Mouse (Mus musculus) forebrain, postnatal 0 days (tissue): ENCODE measurements around the gene Acy3. TPM values are rescaled to one million over a fixed set of nuclear protein-coding genes. Genes with fewer than 3 reads are reported as not detected.
A peak's percentile ranks its signal among the peaks of the same experiment; 100 is the strongest.
"Not testable (repeated sequence)": the region's sequence is repeated elsewhere in the genome, so short reads cannot be mapped to it uniquely, and the experiment has no call there.

Experiments used
- ATAC-seq: fragments of 200-750 bp; cut with Nextera tagmentation; 2 replicates; pipeline ENCODE4 v1.8.0; 2017; ENCODE audit warnings: mild to moderate bottlenecking, moderate library complexity
- DNase-seq: peaks from one replicate; pipeline ENCODE4 v3.0.0-alpha.2; 2015
- H3K27ac ChIP-seq: fragments of 300-500 bp; sonication (generic); 2 replicates; pipeline ENCODE4 v1.5.1; 2014; ENCODE audit warnings: low read depth, mild to moderate bottlenecking, antibody characterized with exemption, low read length, moderate library complexity, mixed read lengths
- H3K27me3 ChIP-seq: fragments of 300-500 bp; sonication (generic); 2 replicates; pipeline ENCODE4 v1.6.1; 2014; ENCODE audit warnings: mild to moderate bottlenecking, low read length, mixed read lengths; ENCODE audit not compliant: insufficient read depth
- H3K36me3 ChIP-seq: fragments of 300-500 bp; sonication (generic); 2 replicates; pipeline ENCODE4 v1.6.1; 2014; ENCODE audit warnings: mild to moderate bottlenecking, moderate library complexity; ENCODE audit not compliant: insufficient read depth
- H3K4me1 ChIP-seq: fragments of 300-500 bp; sonication (generic); 2 replicates; pipeline ENCODE4 v1.6.1; 2014; ENCODE audit warnings: antibody characterized with exemption; ENCODE audit not compliant: insufficient read depth
- H3K4me2 ChIP-seq: fragments of 300-500 bp; sonication (generic); 2 replicates; pipeline ENCODE4 v1.6.1; 2014; ENCODE audit warnings: low read depth, mild to moderate bottlenecking, moderate library complexity
- H3K4me3 ChIP-seq: fragments of 300-500 bp; sonication (generic); 2 replicates; pipeline ENCODE4 v1.5.1; 2014; ENCODE audit warnings: low read depth, low read length, mixed read lengths
- H3K9ac ChIP-seq: fragments of 300-500 bp; sonication (generic); 2 replicates; pipeline ENCODE4 v1.6.1; 2014; ENCODE audit warnings: mild to moderate bottlenecking
- H3K9me3 ChIP-seq: fragments of 300-500 bp; sonication (generic); 2 replicates; pipeline ENCODE4 v1.6.1; 2016; ENCODE audit warnings: low read length
- CTCF ChIP-seq: sonication (generic); IDR thresholded peaks from 2 replicates; pipeline ENCODE4 v1.5.1; 2016; ENCODE audit warnings: antibody characterized with exemption, control low read depth, low read depth
- WGBS: fragments of 180-500 bp; shearing (Covaris S2); extraction: QIAGEN DNeasy Blood & Tissue Kit; methylation state at CpG from one replicate; pipeline ENCODE4 v1.1.7; 2014; 5-methylcytosine and 5-hydroxymethylcytosine counted together
- polyA plus RNA-seq: library from polyadenylated mRNA; unstranded; fragments of >200 nt; fragmentation: Nextera tagmentation; extraction: Ambion mirVana; gene quantifications from 2 replicates; pipeline ENCODE4 v1.2.1, GENCODE M21; 2015
- total RNA-seq: library from RNA; depleted of rRNA; stranded (reverse); fragments of >200 nt; gene quantifications from 2 replicates; pipeline ENCODE4 v1.2.3, GENCODE M21; 2014

Gene Acy3
- total and polyA plus RNA-seq, 2 experiments from 2014 or later: 2.2 TPM

GRCm38 (mm10) chr19:3959030-3959429 is 27.3 kb upstream of the Acy3 start:
- no peak for TF ChIP-seq CTCF
- no peaks in the 10 kb centered on the region for H3K4me1 ChIP-seq
- DNase-seq: no peak
- no peak overlapping the region for H3K9ac ChIP-seq
- H3K27me3 ChIP-seq: no peaks in the 10 kb centered on the region; the same call in 1 of the 2 replicates
- H3K4me2 ChIP-seq: no peak overlapping the region
- H3K27ac ChIP-seq: no peak overlapping the region
- no peak overlapping the region for H3K4me3 ChIP-seq
- H3K36me3 ChIP-seq: no peaks in the 10 kb centered on the region
- H3K9me3 ChIP-seq: no peaks in the 10 kb centered on the region
- ATAC-seq: no peak

- no peaks in the 10 kb centered on the region for H3K36me3 ChIP-seq
- H3K4me3 ChIP-seq: no peak overlapping the region
- no peaks in the 10 kb centered on the region for H3K9me3 ChIP-seq
- no peaks in the 10 kb centered on the region for H3K4me1 ChIP-seq
- DNase-seq (no peak), ATAC-seq (no peak)
- TF ChIP-seq CTCF: no peak
- no peak overlapping the region for H3K9ac ChIP-seq
- WGBS: 77% methylated on average over 5 of the region's 5 CpGs
- no peaks in the 10 kb centered on the region; the same call in 1 of the 2 replicates for H3K27me3 ChIP-seq
- H3K27ac ChIP-seq: no peak overlapping the region
- H3K4me2 ChIP-seq: no peak overlapping the region
Observed at GRCm38 (mm10) chr19:3960211-3960610, 26.2 kb upstream of the Acy3 start.

GRCm38 (mm10) chr19:3961805-3962204 is 24.6 kb upstream of the Acy3 start:
- not testable (repeated sequence) for H3K4me2 ChIP-seq, H3K27ac ChIP-seq, H3K4me1 ChIP-seq, DNase-seq, H3K9ac ChIP-seq, H3K27me3 ChIP-seq, H3K4me3 ChIP-seq, H3K36me3 ChIP-seq, H3K9me3 ChIP-seq
- WGBS: 54% methylated on average over 6 of the region's 6 CpGs
- peak; percentile 74 for ATAC-seq

GRCm38 (mm10) chr19:3962469-3962868 is 23.9 kb upstream of the Acy3 start:
- DNase-seq: no peak
- WGBS: 16% methylated on average over 2 of the region's 2 CpGs
- no peak overlapping the region for H3K4me2 ChIP-seq
- no peak overlapping the region for H3K4me3 ChIP-seq
- no peak overlapping the region for H3K27ac ChIP-seq
- TF ChIP-seq CTCF: peak; percentile 30; the same call in 1 of the 2 replicates
- no peaks in the 10 kb centered on the region for H3K4me1 ChIP-seq
- ATAC-seq: no peak
- H3K27me3 ChIP-seq: no peaks in the 10 kb centered on the region
- no peak overlapping the region for H3K9ac ChIP-seq
- no peaks in the 10 kb centered on the region for H3K9me3 ChIP-seq
- H3K36me3 ChIP-seq: no peaks in the 10 kb centered on the region

- no peak overlapping the region for H3K27ac ChIP-seq
- H3K9me3 ChIP-seq: no peaks in the 10 kb centered on the region
- no peaks in the 10 kb centered on the region for H3K36me3 ChIP-seq
- 73% methylated on average over 4 of the region's 4 CpGs for WGBS
- no peak for ATAC-seq
- TF ChIP-seq CTCF: no peak
- DNase-seq: no peak
- no peaks in the 10 kb centered on the region for H3K4me1 ChIP-seq
- H3K9ac ChIP-seq: no peak overlapping the region
- H3K4me3 ChIP-seq: no peak overlapping the region
- H3K27me3 ChIP-seq: no peaks in the 10 kb centered on the region
- H3K4me2 ChIP-seq: no peak overlapping the region
Observed at GRCm38 (mm10) chr19:3964030-3964429, 22.3 kb upstream of the Acy3 start.

GRCm38 (mm10) chr19:3966330-3967075 is 19.9 kb upstream of the Acy3 start:
- Histone ChIP-seq H3K4me1 (no peaks in the 10 kb centered on the region), H3K4me3 (no peak overlapping the region), H3K9me3 (no peaks in the 10 kb centered on the region), H3K27me3 (no peaks in the 10 kb centered on the region), H3K4me2 (no peak overlapping the region), H3K9ac (no peak overlapping the region), H3K36me3 (no peaks in the 10 kb centered on the region), H3K27ac (no peak overlapping the region)
- DNase-seq (peak; percentile 40), ATAC-seq (no peak)
- TF ChIP-seq CTCF: peak; percentile 52
- WGBS: 69% methylated on average over 11 of the region's 11 CpGs

- H3K9me3 ChIP-seq: no peaks in the 10 kb centered on the region
- no peak overlapping the region for H3K4me2 ChIP-seq
- TF ChIP-seq CTCF: no peak
- H3K27ac ChIP-seq: no peak overlapping the region
- 69% methylated on average over 3 of the region's 3 CpGs for WGBS
- no peak overlapping the region for H3K9ac ChIP-seq
- H3K27me3 ChIP-seq: no peaks in the 10 kb centered on the region
- DNase-seq (no peak), ATAC-seq (no peak)
- H3K36me3 ChIP-seq: no peaks in the 10 kb centered on the region
- no peak overlapping the region for H3K4me3 ChIP-seq
- no peaks in the 10 kb centered on the region for H3K4me1 ChIP-seq
Observed at GRCm38 (mm10) chr19:3967258-3967657, 19.1 kb upstream of the Acy3 start.
